Mouse (Mus musculus): ENCODE results near the gene Nyap1.

DNA sequence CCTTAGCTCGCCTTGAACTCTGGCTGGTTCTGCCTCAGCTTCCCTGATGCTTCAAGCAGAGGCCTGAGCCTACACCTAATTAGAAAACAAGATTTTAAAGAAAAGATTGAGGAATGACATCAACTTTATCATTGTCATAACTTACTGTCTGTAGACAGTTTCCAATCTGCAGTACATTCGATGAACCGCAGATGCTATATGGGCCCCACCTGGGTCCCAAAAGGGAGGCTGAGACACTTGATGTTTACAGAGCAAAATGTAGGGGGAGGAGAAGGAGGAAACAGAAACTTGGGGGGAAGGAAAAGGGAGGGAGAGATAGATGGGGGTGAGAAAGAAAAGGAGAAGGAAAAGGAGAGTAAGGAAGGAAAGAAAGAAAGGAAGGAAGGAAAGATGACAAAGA is 51.4 kb downstream of the Nyap1 start:
- TF ChIP-seq CTCF (conservative IDR thresholded peaks at IDR 0.05; ENCODE audit: insufficient read depth, insufficient read length, low read depth, low read length) = no peak
- TF ChIP-seq POLR2A (IDR thresholded peaks at IDR 0.05; ENCODE audit: low read depth, low read length) = no peak

Measured in kidney, adult 2 months (tissue).